Mouse (Mus musculus) intestine, embryonic 16.5 days (tissue): ENCODE data around the gene Sptb. TPM values are rescaled to one million over a fixed set of nuclear protein-coding genes. Genes with fewer than 3 reads are reported as not detected.

ENCODE experiments used
- ATAC-seq: fragments of 200-750 bp; cut with Nextera tagmentation; 2 replicates; pipeline ENCODE4 v1.8.0; 2017; ENCODE audit warnings: moderate TSS enrichment, moderate library complexity
- H3K27ac ChIP-seq: fragments of 300-500 bp; sonication (generic); 2 replicates; pipeline ENCODE4 v1.5.1; 2014; ENCODE audit warnings: mild to moderate bottlenecking, low read length
- H3K27me3 ChIP-seq: fragments of 300-500 bp; sonication (generic); replicated peaks from 2 replicates; pipeline ENCODE4 v1.6.1; 2014; ENCODE audit warnings: low read length, control low read depth, mixed read lengths; ENCODE audit not compliant: control insufficient read depth, insufficient read depth
- H3K36me3 ChIP-seq: fragments of 300-500 bp; sonication (generic); 2 replicates; pipeline ENCODE4 v1.6.1; 2014; ENCODE audit warnings: low read length, control low read depth; ENCODE audit not compliant: control insufficient read depth, insufficient read depth
- H3K4me1 ChIP-seq: fragments of 300-500 bp; sonication (generic); 2 replicates; pipeline ENCODE4 v1.6.1; 2014; ENCODE audit warnings: low read length, control low read depth, mixed read lengths; ENCODE audit not compliant: control insufficient read depth, insufficient read depth
- H3K4me2 ChIP-seq: fragments of 300-500 bp; sonication (generic); 2 replicates; pipeline ENCODE4 v1.6.1; 2014; ENCODE audit warnings: low read depth, low read length, control low read depth
- H3K4me3 ChIP-seq: fragments of 300-500 bp; sonication (generic); 2 replicates; pipeline ENCODE4 v1.5.1; 2014; ENCODE audit warnings: mild to moderate bottlenecking, low read length
- H3K9ac ChIP-seq: fragments of 300-500 bp; sonication (generic); 2 replicates; pipeline ENCODE4 v1.6.1; 2014; ENCODE audit warnings: low read depth, low read length
- H3K9me3 ChIP-seq: fragments of 300-500 bp; sonication (generic); 2 replicates; pipeline ENCODE4 v1.6.1; 2016; ENCODE audit warnings: low read length, control low read depth; ENCODE audit not compliant: control insufficient read depth
- WGBS: fragments of 180-500 bp; shearing (Covaris S2); extraction: QIAGEN DNeasy Blood & Tissue Kit; methylation state at CpG from one replicate; pipeline ENCODE4 v1.1.7; 2014; 5-methylcytosine and 5-hydroxymethylcytosine counted together
- polyA plus RNA-seq: library from polyadenylated mRNA; unstranded; fragments of >200 nt; fragmentation: Nextera tagmentation; extraction: Ambion mirVana; gene quantifications from 2 replicates; pipeline ENCODE4 v1.2.1, GENCODE M21; 2015

Sptb gene
- polyA plus RNA-seq, 1 experiment from 2014 or later: 1.2 TPM

- peak; percentile 34 for ATAC-seq
- Histone ChIP-seq H3K36me3 (no peaks in the 10 kb centered on the region), H3K4me1 (peaks cover 17% of the 10 kb centered on the region), H3K27me3 (no peaks in the 10 kb centered on the region), H3K27ac (no peak overlapping the region), H3K9me3 (no peaks in the 10 kb centered on the region), H3K4me2 (no peak overlapping the region), H3K4me3 (no peak overlapping the region), H3K9ac (no peak overlapping the region)
- WGBS: 68% methylated on average over 24 of the region's 24 CpGs
Measured at GRCm38 (mm10) chr12:76598196-76598928, 112.0 kb downstream of the Sptb start.

- H3K4me3 ChIP-seq: no peak overlapping the region
- peaks cover 18% of the 10 kb centered on the region for H3K4me1 ChIP-seq
- no peak for ATAC-seq
- H3K27me3 ChIP-seq: no peaks in the 10 kb centered on the region
- no peaks in the 10 kb centered on the region for H3K36me3 ChIP-seq
- no peaks in the 10 kb centered on the region for H3K9me3 ChIP-seq
- no peak overlapping the region for H3K27ac ChIP-seq
- H3K4me2 ChIP-seq: no peak overlapping the region
- H3K9ac ChIP-seq: no peak overlapping the region
- WGBS: 69% methylated on average over 15 of the region's 15 CpGs
Measured at GRCm38 (mm10) chr12:76597577-76598100, 112.7 kb downstream of the Sptb start.

GRCm38 (mm10) chr12:76596292-76597023 lies 113.9 kb downstream of the Sptb start:
- WGBS: 58% methylated on average over 15 of the region's 15 CpGs
- 0 out of 2 replicates have a peak, but pooled peaks have one; percentile 19 for ATAC-seq

GRCm38 (mm10) chr12:76595830-76596229 lies 114.5 kb downstream of the Sptb start:
- no peaks in the 10 kb centered on the region for H3K27me3 ChIP-seq
- no peak overlapping the region for H3K27ac ChIP-seq
- peaks cover 18% of the 10 kb centered on the region for H3K4me1 ChIP-seq
- H3K36me3 ChIP-seq: no peaks in the 10 kb centered on the region
- WGBS: 81% methylated on average over 2 of the region's 2 CpGs
- no peak for ATAC-seq
- H3K4me2 ChIP-seq: no peak overlapping the region
- no peaks in the 10 kb centered on the region for H3K9me3 ChIP-seq
- H3K4me3 ChIP-seq: no peak overlapping the region
- H3K9ac ChIP-seq: no peak overlapping the region

More at GRCm38 (mm10) chr12:76596292-76597023, 113.9 kb downstream of the Sptb start:
- peaks cover 18% of the 10 kb centered on the region for H3K4me1 ChIP-seq
- H3K9me3 ChIP-seq: no peaks in the 10 kb centered on the region
- H3K9ac ChIP-seq: no peak overlapping the region
- H3K36me3 ChIP-seq: no peaks in the 10 kb centered on the region
- no peak overlapping the region for H3K4me3 ChIP-seq
- H3K27me3 ChIP-seq: no peaks in the 10 kb centered on the region
- H3K27ac ChIP-seq: no peak overlapping the region
- no peak overlapping the region for H3K4me2 ChIP-seq

- peaks cover 20% of the 10 kb centered on the region for H3K4me1 ChIP-seq
- H3K9me3 ChIP-seq: no peaks in the 10 kb centered on the region
- H3K4me2 ChIP-seq: no peak overlapping the region
- no peak overlapping the region for H3K4me3 ChIP-seq
- H3K36me3 ChIP-seq: no peaks in the 10 kb centered on the region
- H3K9ac ChIP-seq: no peak overlapping the region
- 76% methylated on average over 3 of the region's 3 CpGs for WGBS
- no peak for ATAC-seq
- H3K27me3 ChIP-seq: no peaks in the 10 kb centered on the region
- 0 out of 2 replicates have a peak overlapping the region, but pooled peaks have one; percentile 38 for H3K27ac ChIP-seq
Measured at GRCm38 (mm10) chr12:76594556-76594955, 115.8 kb downstream of the Sptb start.

- no peaks in the 10 kb centered on the region for H3K27me3 ChIP-seq
- no peaks in the 10 kb centered on the region for H3K9me3 ChIP-seq
- 12% methylated on average over 7 of the region's 7 CpGs for WGBS
- no peak overlapping the region for H3K4me3 ChIP-seq
- no peaks in the 10 kb centered on the region for H3K36me3 ChIP-seq
- H3K9ac ChIP-seq: peak overlapping the region; percentile 40; the same call in 1 of the 2 replicates
- H3K4me1 ChIP-seq: peaks cover 21% of the 10 kb centered on the region
- ATAC-seq: peak; percentile 73
- peak overlapping the region; percentile 38; the same call in 1 of the 2 replicates for H3K27ac ChIP-seq
- no peak overlapping the region for H3K4me2 ChIP-seq
Measured at GRCm38 (mm10) chr12:76593839-76594322, 116.5 kb downstream of the Sptb start.

- no peaks in the 10 kb centered on the region for H3K36me3 ChIP-seq
- no peak overlapping the region for H3K27ac ChIP-seq
- no peak overlapping the region for H3K9ac ChIP-seq
- H3K4me3 ChIP-seq: no peak overlapping the region
- WGBS: 84% methylated on average over 6 of the region's 6 CpGs
- no peak for ATAC-seq
- no peaks in the 10 kb centered on the region for H3K9me3 ChIP-seq
- H3K4me2 ChIP-seq: no peak overlapping the region
- no peaks in the 10 kb centered on the region for H3K27me3 ChIP-seq
- peaks cover 19% of the 10 kb centered on the region for H3K4me1 ChIP-seq
Measured at GRCm38 (mm10) chr12:76593254-76593653, 117.1 kb downstream of the Sptb start.

- Histone ChIP-seq H3K4me3 (no peak overlapping the region), H3K27me3 (no peaks in the 10 kb centered on the region), H3K36me3 (no peaks in the 10 kb centered on the region), H3K9ac (no peak overlapping the region), H3K9me3 (no peaks in the 10 kb centered on the region), H3K4me2 (no peak overlapping the region), H3K27ac (no peak overlapping the region), H3K4me1 (peaks cover 11% of the 10 kb centered on the region)
- WGBS: 53% methylated on average over 1 of the region's 1 CpGs
- ATAC-seq: no peak
Measured at GRCm38 (mm10) chr12:76592213-76592612, 118.1 kb downstream of the Sptb start.

GRCm38 (mm10) chr12:76591037-76591436 lies 119.3 kb downstream of the Sptb start:
- 79% methylated on average over 3 of the region's 3 CpGs for WGBS
- no peak for ATAC-seq
- Histone ChIP-seq H3K36me3 (no peaks in the 10 kb centered on the region), H3K9ac (no peak overlapping the region), H3K27me3 (no peaks in the 10 kb centered on the region), H3K27ac (no peak overlapping the region), H3K9me3 (no peaks in the 10 kb centered on the region), H3K4me2 (no peak overlapping the region), H3K4me3 (no peak overlapping the region), H3K4me1 (peaks cover 11% of the 10 kb centered on the region)
